Mouse (Mus musculus) G1E (cell line): ENCODE measurements around the gene Map3k21. TPM values are rescaled to one million over a fixed set of nuclear protein-coding genes. Genes with fewer than 3 reads are reported as not detected.

Experiments used
- ATAC-seq: 2 replicates; pipeline ENCODE4 v1.8.0; 2016; ENCODE audit warnings: mild to moderate bottlenecking; ENCODE audit not compliant: insufficient number of reproducible peaks, poor library complexity, low FRiP score, severe bottlenecking; ENCODE audit errors: extremely low read depth
- DNase-seq: peaks from one replicate; pipeline ENCODE4 v3.0.0; 2012; ENCODE audit warnings: low spot score
- H3K27me3 ChIP-seq: 2 replicates; pipeline ENCODE4 v1.6.1; 2012; ENCODE audit warnings: mild to moderate bottlenecking, low read length, inconsistent platforms; ENCODE audit not compliant: insufficient read depth
- H3K36me3 ChIP-seq: replicated peaks from 2 replicates; pipeline ENCODE3; 2012; ENCODE audit warnings: mild to moderate bottlenecking, inconsistent platforms
- H3K4me1 ChIP-seq: 2 replicates; pipeline ENCODE4 v1.6.1; 2012; ENCODE audit warnings: low read depth, low read length, inconsistent platforms, mixed read lengths; ENCODE audit not compliant: insufficient read depth
- H3K4me3 ChIP-seq: 2 replicates; pipeline ENCODE4 v1.5.1; 2012; ENCODE audit warnings: low read depth, mild to moderate bottlenecking, inconsistent platforms, low read length, moderate library complexity, mixed read lengths
- H3K9me3 ChIP-seq: replicated peaks from 2 replicates; pipeline ENCODE4 v1.6.1; 2012; ENCODE audit warnings: inconsistent platforms
- CTCF ChIP-seq: IDR thresholded peaks from 2 replicates; pipeline ENCODE4 v1.5.1; 2012; ENCODE audit warnings: low read depth, low read length, inconsistent platforms, mixed read lengths
- GATA1 ChIP-seq: IDR thresholded peaks from 2 replicates; pipeline ENCODE4 v1.6.1; 2012; ENCODE audit warnings: borderline replicate concordance, low read length, inconsistent platforms, mixed read lengths
- GATA2 ChIP-seq: IDR thresholded peaks from 2 replicates; pipeline ENCODE4 v1.6.1; 2012; ENCODE audit warnings: low read depth, low read length, inconsistent platforms, borderline replicate concordance
- POLR2AphosphoS5 ChIP-seq: IDR thresholded peaks from 2 replicates; pipeline ENCODE4 v1.6.1; 2012; ENCODE audit warnings: low read depth, low read length, inconsistent platforms; ENCODE audit not compliant: insufficient replicate concordance
- TAL1 ChIP-seq: conservative IDR thresholded peaks from 2 replicates; pipeline ENCODE4 v1.6.1; 2012; ENCODE audit warnings: low read depth, low read length, inconsistent platforms, mixed read lengths
- polyA plus RNA-seq: library from polyadenylated mRNA; stranded (reverse); fragments of >175 nt; gene quantifications from 2 replicates; pipeline ENCODE4 v1.2.3, GENCODE M21; 2012
- total RNA-seq, 2 experiments: library from RNA; stranded (forward) in 1 of 2; stranded (reverse) in 1 of 2; fragments of 200-1000 nt in 1 of 2; fragments of >200 nt in 1 of 2; fragmentation: Nextera tagmentation in 1 of 2; gene quantifications; 2 replicates each; pipeline ENCODE4 v1.2.3; 2014 to 2017

Gene Map3k21
- total and polyA plus RNA-seq, 3 experiments = 0.05 TPM; not detected in 2

GRCm38 (mm10) chr8:125909661-125910364 lies 437 bp upstream of the Map3k21 start:
- no peaks in the 10 kb centered on the region for H3K27me3 ChIP-seq
- DNase-seq (no peak), ATAC-seq (no peak)
- H3K36me3 ChIP-seq = no peaks in the 10 kb centered on the region
- no peaks in the 10 kb centered on the region for H3K4me1 ChIP-seq
- H3K9me3 ChIP-seq = peaks cover 82% of the 10 kb centered on the region
- TF ChIP-seq TAL1 (no peak), GATA1 (no peak), CTCF (no peak)
- peak overlapping the region; percentile 16; the same call in 1 of the 2 replicates for H3K4me3 ChIP-seq

GRCm38 (mm10) chr8:125911229-125911580 lies 955 bp downstream of the Map3k21 start:
- Histone ChIP-seq H3K36me3 (no peaks in the 10 kb centered on the region), H3K9me3 (peaks cover 89% of the 10 kb centered on the region), H3K4me3 (peak overlapping the region; percentile 16; the same call in 1 of the 2 replicates), H3K4me1 (no peaks in the 10 kb centered on the region), H3K27me3 (no peaks in the 10 kb centered on the region)
- no peak for TF ChIP-seq GATA1
- TF ChIP-seq CTCF = no peak
- no peak for TF ChIP-seq TAL1
- no peak for TF ChIP-seq POLR2AphosphoS5
- TF ChIP-seq GATA2 = no peak
- ATAC-seq (no peak), DNase-seq (no peak)

GRCm38 (mm10) chr8:125913206-125913605 lies 3.0 kb downstream of the Map3k21 start:
- Histone ChIP-seq H3K27me3 (no peaks in the 10 kb centered on the region), H3K9me3 (peaks cover 88% of the 10 kb centered on the region)
- DNase-seq = no peak

GRCm38 (mm10) chr8:125914386-125914785 lies 4.1 kb downstream of the Map3k21 start:
- no peaks in the 10 kb centered on the region for H3K36me3 ChIP-seq
- no peak overlapping the region for H3K4me3 ChIP-seq
- ATAC-seq = no peak
- TF ChIP-seq GATA2 (no peak), GATA1 (no peak), TAL1 (no peak), CTCF (no peak), POLR2AphosphoS5 (no peak)
- H3K27me3 ChIP-seq = no peaks in the 10 kb centered on the region
- no peak for DNase-seq
- H3K9me3 ChIP-seq = peaks cover 91% of the 10 kb centered on the region
- no peaks in the 10 kb centered on the region for H3K4me1 ChIP-seq

More at GRCm38 (mm10) chr8:125913206-125913605, 3.0 kb downstream of the Map3k21 start:
- no peak overlapping the region for H3K4me3 ChIP-seq
- no peaks in the 10 kb centered on the region for H3K36me3 ChIP-seq
- ATAC-seq = no peak
- no peaks in the 10 kb centered on the region for H3K4me1 ChIP-seq
- TF ChIP-seq CTCF = no peak
- no peak for TF ChIP-seq TAL1

- Histone ChIP-seq H3K4me1 (no peaks in the 10 kb centered on the region), H3K36me3 (no peaks in the 10 kb centered on the region), H3K27me3 (no peaks in the 10 kb centered on the region), H3K9me3 (peaks cover 88% of the 10 kb centered on the region), H3K4me3 (no peak overlapping the region)
- TF ChIP-seq TAL1 (no peak), POLR2AphosphoS5 (no peak), CTCF (no peak), GATA2 (no peak), GATA1 (no peak)
- ATAC-seq (no peak), DNase-seq (no peak)
Measured at GRCm38 (mm10) chr8:125917013-125917412, 6.8 kb downstream of the Map3k21 start.

GRCm38 (mm10) chr8:125918719-125919118 lies 8.5 kb downstream of the Map3k21 start:
- Histone ChIP-seq H3K27me3 (no peaks in the 10 kb centered on the region), H3K4me1 (no peaks in the 10 kb centered on the region), H3K36me3 (no peaks in the 10 kb centered on the region), H3K9me3 (peaks cover 80% of the 10 kb centered on the region), H3K4me3 (no peak overlapping the region)
- ATAC-seq = no peak
- no peak for DNase-seq
- TF ChIP-seq TAL1 (no peak), CTCF (no peak), POLR2AphosphoS5 (no peak), GATA1 (no peak), GATA2 (no peak)

GRCm38 (mm10) chr8:125919560-125919959 lies 9.3 kb downstream of the Map3k21 start:
- Histone ChIP-seq H3K4me1 (no peaks in the 10 kb centered on the region), H3K27me3 (no peaks in the 10 kb centered on the region), H3K9me3 (peaks cover 80% of the 10 kb centered on the region), H3K4me3 (no peak overlapping the region), H3K36me3 (no peaks in the 10 kb centered on the region)
- DNase-seq = no peak
- TF ChIP-seq GATA2 (no peak), POLR2AphosphoS5 (no peak), GATA1 (no peak), TAL1 (no peak), CTCF (no peak)
- no peak for ATAC-seq
